Mouse (Mus musculus) layer of hippocampus, postnatal 14 days (tissue): Measurements from ENCODE around the gene Mfge8. TPM values are rescaled to one million over a fixed set of nuclear protein-coding genes. Genes with fewer than 3 reads are reported as not detected.
A peak's percentile ranks its signal among the peaks of the same experiment; 100 is the strongest.

Source experiments
- DNase-seq, 2 experiments: peaks; one replicate each; pipeline ENCODE4 v3.0.0; 2021 to 2022; ENCODE audit warnings: low spot score in 2 of 2, mixed read lengths in 1 of 2
- total RNA-seq, 2 experiments: library from RNA; stranded (reverse); gene quantifications; 2 replicates each; pipeline ENCODE4 v1.2.3; 2021

Gene Mfge8
- total RNA-seq, 2 experiments from 2014 or later: 136 to 141 TPM

DNA sequence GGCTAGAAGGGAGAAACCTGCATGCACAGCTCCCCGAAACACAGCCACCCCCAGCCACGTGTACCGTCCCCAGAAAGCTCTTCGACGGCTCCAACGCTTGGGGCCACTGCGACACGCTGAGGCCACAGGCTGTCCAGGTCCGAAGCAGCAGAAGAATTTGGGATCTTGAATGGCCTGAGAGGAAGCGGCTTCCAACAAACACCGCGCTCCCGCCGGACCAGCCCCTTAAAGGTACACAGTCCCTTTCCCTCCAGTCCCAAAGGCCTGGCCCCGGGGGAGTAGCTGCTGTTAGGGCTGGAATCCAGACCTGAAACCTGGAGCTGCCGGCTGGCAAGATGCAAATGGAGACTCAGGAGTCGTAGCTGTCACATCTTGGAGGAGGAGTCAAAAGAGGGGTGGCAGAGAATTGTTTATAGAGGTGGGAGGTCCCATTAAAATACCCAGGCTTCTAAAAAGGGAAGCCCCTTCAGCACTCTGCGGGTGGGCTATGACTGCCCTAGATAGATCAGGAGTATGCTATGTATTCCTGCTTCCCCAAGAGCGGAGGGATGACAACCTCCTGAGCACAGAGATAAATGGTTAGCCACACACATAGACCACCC, 17.9 kb downstream of the Mfge8 start, which contains the start of gene Hapln3:
TSS of gene Hapln3 (minus strand) at position 176 of the 602 bp plus-strand sequence.
- DNase-seq: no peak

DNA sequence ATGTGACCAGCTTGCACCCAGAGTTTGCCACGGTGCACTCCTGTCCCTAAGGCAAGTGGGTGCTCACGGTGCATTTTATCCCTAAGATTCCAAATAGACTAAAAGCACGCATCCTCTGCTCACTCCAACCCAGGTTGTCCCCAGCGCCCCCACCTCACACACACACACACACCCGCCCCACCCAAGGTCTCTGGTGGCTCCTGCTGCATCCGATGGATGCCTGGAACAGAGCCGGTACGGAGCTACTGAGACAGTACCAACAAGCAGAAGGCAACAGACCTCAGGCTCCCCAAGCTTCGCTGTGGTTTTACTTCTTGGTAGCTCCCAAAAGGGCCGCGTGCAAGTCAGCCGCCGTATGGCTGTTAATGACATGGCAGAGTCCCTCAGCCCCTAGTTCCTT, 18.5 kb downstream of the Mfge8 start:
- no peak for DNase-seq

DNA sequence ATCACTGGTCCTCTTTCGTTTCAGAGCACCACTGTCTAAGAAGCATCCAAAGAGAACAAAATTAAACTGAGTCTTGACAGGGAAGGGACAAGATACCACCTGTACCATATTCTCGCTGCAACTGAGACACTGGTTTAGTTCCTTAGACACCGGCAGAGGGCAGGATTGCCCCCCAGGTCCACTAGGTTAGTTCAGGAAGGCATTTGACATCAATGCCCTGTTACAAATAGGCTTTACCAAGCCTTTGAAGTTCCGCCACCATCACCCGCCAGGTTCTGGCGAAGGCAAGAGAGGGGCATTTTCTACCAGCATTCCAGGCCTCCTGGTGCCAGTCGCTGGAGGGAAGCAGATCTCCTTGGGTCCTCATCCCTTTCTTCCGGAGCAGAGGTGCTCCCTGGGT, 19.0 kb downstream of the Mfge8 start:
- DNase-seq: no peak

DNA sequence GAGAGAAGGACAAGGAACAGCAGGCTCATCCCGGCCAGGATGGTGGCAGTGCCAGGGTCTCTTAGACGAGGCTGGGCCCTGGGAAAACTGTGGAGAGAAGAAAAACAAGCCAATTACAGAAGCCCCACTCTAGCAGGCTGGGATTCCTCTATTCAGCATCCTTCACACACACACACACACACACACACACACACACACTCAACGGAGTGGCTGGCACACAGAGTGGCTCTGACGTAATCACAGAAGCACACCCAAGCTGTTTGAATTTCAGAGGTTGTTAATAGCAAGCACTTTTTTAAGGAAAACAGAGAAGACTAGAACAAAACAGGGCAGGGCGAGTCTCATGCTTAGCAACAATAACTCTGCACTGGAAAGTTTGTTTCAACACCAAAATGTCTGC, 25.4 kb downstream of the Mfge8 start:
- DNase-seq: peak; percentile 54 to 71

DNA sequence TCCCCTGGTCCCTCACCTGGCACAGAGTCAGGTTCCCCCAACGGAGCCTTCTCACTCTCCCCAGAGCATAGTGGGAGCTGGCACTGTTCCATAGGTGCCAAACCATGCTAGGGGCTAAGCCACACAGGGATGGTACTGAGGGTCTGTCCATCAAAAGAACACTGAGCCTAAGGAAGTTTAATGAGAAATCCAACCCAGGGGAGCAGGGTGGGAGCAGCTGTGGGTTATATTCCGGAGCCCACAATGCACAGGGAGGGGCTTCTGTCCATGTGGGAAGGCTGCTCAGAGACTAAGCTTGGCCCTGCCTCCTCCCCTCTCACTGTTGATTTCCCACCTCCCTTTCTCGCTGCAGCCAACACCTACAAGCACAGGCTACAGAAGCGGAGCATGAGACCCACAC, 35.0 kb downstream of the Mfge8 start:
- no peak for DNase-seq

DNA sequence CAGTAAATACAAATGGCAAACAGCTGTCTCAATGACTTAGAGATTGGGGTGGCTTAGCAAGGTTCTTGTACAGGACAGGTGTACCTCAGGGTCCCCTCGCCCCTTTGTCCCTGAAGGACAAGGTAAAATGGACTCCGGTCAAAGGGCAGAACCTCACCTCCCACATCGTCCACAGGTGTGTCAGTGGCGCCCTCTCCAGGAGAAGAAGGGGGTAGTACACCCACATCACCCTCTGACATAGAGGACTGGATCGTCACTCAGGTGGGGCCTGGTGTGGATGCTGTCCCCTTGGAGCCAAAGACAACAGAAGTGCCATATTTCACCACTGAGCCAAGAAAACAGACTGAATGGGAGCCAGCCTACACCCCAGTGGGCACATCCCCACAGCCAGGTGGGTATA, 52.4 kb downstream of the Mfge8 start:
- no peak for DNase-seq

DNA sequence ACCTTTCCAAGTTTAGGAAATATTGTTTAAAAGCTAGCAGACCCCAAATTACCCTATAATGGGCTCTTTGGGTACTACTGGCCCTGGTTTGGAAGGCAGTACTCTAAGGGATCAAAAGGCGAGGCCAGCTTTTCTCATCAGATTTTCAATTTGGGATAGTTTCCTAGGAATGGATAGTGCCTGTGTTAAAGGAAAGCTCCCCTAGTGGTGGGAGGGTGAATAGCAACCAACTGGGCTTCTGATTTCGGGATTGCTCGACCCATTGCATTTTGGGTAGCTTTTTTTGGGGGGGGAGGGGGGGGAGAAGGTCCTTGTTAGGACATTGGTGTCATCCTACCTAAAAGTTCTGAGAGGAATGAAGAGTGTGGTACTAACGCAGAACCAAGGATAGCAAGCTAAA, 59.7 kb downstream of the Mfge8 start:
- DNase-seq: no peak

Other genes with a start within 250 kb of the Mfge8 start
- 1 to 10 TPM in 1 of 2 experiments, under 1 TPM in 1; 0.60 to 1.1 TPM for gene Isg20, start 235.6 kb downstream of the Mfge8 start, total RNA-seq
- gene Acan, start 95.6 kb downstream of the Mfge8 start, total RNA-seq: 1 to 10 TPM; 5.3 to 5.4 TPM
- gene Hapln3, start 18.0 kb downstream of the Mfge8 start, total RNA-seq: 1 to 10 TPM; 4.1 to 4.5 TPM
- gene Abhd2, start 124.1 kb upstream of the Mfge8 start, total RNA-seq: 10 to 100 TPM; 87.6 to 93.2 TPM
- 10 to 100 TPM; 16.8 to 19.0 TPM for gene Rlbp1, start 238.0 kb upstream of the Mfge8 start, total RNA-seq
- gene Fanci, start 242.9 kb upstream of the Mfge8 start, total RNA-seq: 1 to 10 TPM in 1 of 2 experiments, under 1 TPM in 1; 0.71 to 1.6 TPM